Mouse (Mus musculus): Measurements from ENCODE around the gene Sh3glb1. TPM values are rescaled to one million over a fixed set of nuclear protein-coding genes. Genes with fewer than 3 reads are reported as not detected.

The Sh3glb1 gene
- total and polyA plus RNA-seq, 3 experiments = 52.0 to 189 (median 112) TPM

DNA sequence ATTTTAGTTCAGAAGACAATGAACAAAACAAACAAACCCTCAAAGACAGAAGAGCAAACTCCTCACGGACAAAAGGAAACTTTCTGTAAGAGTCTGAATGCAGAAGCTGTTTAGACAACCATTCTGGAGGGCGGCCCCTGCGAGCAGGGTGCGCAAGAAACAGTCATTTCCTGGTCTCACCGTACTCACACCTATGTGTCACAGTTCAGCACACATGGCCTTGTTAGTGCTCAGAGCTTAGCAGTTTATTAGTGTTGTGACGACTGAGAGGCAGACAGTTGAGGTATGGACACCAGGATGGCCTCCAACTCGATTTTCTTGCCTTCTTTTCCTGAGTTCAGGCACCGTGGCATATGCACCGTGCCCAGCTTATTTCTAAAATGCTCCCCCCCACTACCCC is 4.2 kb downstream of the Sh3glb1 start:
- H3K9ac ChIP-seq (ENCODE audit: insufficient read depth, low read depth) = no peak overlapping the region
- no peaks in the 10 kb centered on the region for H3K27me3 ChIP-seq (replicated peaks)
- DNase-seq (ENCODE audit: extremely low read depth) = peak; percentile 47
- in situ Hi-C loops (cut with MboI; ENCODE audit: low pct_ligation_motif_present, low pct_unique_long_range_greater_than_20kb, low sequenced_read_pairs) = loop anchor here (10.0 kb wide), 1 partner anchor 251 kb away; no protein-coding TSS in a partner anchor
- peaks cover 56% of the 10 kb centered on the region for H3K79me2 ChIP-seq (replicated peaks; ENCODE audit: control insufficient read depth, extremely low read depth, insufficient read depth, poor library complexity, severe bottlenecking)
- H3K27ac ChIP-seq (ENCODE audit: insufficient read depth, low read depth) = no peak overlapping the region
- no peak for TF ChIP-seq CTCF (conservative IDR thresholded peaks at IDR 0.05 in 1 of 2, IDR thresholded peaks at IDR 0.05 in 1 of 2; ENCODE audit: low read depth in 2 of 2, low read length in 2 of 2)
- TF ChIP-seq MAFK (IDR thresholded peaks at IDR 0.05; ENCODE audit: insufficient replicate concordance, low read length) = no peak
- 0 out of 2 replicates have a peak, but pooled peaks have one; percentile 25 for TF ChIP-seq ELF1 (IDR thresholded peaks at IDR 0.05; ENCODE audit: low read depth, low read length)
- no peak for TF ChIP-seq ETS1 (conservative IDR thresholded peaks at IDR 0.05; ENCODE audit: low read depth, low read length)
- dilution Hi-C loops (cut with MboI; ENCODE audit: extremely low pct_ligation_motif_present, extremely low pct_unique_long_range_greater_than_20kb, low sequenced_read_pairs) = no loop called here
- H3K4me3 ChIP-seq (replicated peaks in 1 of 3; ENCODE audit: low read depth in 2 of 3, low read length in 2 of 3, poor library complexity in 1 of 3) = no peak overlapping the region
- H3K4me2 ChIP-seq (ENCODE audit: insufficient read depth, low read depth, poor library complexity, severe bottlenecking) = no peak overlapping the region
- H3K4me1 ChIP-seq (ENCODE audit: control insufficient read depth in 1 of 2, insufficient read depth in 2 of 2) = peaks cover 13 to 44% of the 10 kb centered on the region in 2 experiments
- H3K9me3 ChIP-seq (replicated peaks; ENCODE audit: low read length) = no peaks in the 10 kb centered on the region
- peaks cover 20 to 53% of the 10 kb centered on the region in 2 experiments for H3K36me3 ChIP-seq (replicated peaks in 1 of 2; ENCODE audit: control insufficient read depth in 1 of 2, insufficient read depth in 1 of 2, low read length in 1 of 2)

DNA sequence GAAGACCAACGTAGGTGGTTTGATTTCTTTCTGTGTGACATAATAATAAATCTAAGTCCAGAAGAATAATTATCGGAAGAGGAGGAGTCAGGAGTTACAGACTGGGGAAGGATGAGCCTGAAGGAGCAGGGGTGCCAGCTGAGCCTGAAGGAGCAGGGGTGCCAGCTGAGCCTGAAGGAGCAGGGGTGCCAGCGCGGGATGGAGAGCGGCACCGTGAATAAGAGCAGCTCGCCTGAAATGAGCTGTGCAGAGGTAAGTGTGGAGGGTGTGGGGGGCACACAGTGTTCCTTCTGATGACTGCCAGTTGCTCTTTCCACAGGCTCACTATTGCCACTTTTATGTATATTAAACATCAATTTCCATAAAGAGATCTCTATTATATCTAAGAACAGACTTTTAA is 5.1 kb downstream of the Sh3glb1 start:
- Histone ChIP-seq H3K4me3 (replicated peaks in 1 of 3; ENCODE audit: low read depth in 2 of 3, low read length in 2 of 3, poor library complexity in 1 of 3) (no peak overlapping the region), H3K9ac (ENCODE audit: insufficient read depth, low read depth) (no peak overlapping the region), H3K27me3 (replicated peaks) (no peaks in the 10 kb centered on the region), H3K27ac (ENCODE audit: insufficient read depth, low read depth) (no peak overlapping the region), H3K79me2 (replicated peaks; ENCODE audit: control insufficient read depth, extremely low read depth, insufficient read depth, poor library complexity, severe bottlenecking) (peaks cover 56% of the 10 kb centered on the region), H3K4me1 (ENCODE audit: control insufficient read depth in 1 of 2, insufficient read depth in 2 of 2) (peaks cover 11 to 39% of the 10 kb centered on the region in 2 experiments), H3K9me3 (replicated peaks; ENCODE audit: low read length) (no peaks in the 10 kb centered on the region), H3K36me3 (replicated peaks in 1 of 2; ENCODE audit: control insufficient read depth in 1 of 2, insufficient read depth in 1 of 2, low read length in 1 of 2) (peaks cover 21 to 58% of the 10 kb centered on the region in 2 experiments), H3K4me2 (ENCODE audit: insufficient read depth, low read depth, poor library complexity, severe bottlenecking) (no peak overlapping the region)
- in situ Hi-C loops (cut with MboI; ENCODE audit: low pct_ligation_motif_present, low pct_unique_long_range_greater_than_20kb, low sequenced_read_pairs) = loop anchor here (10.0 kb wide), 1 partner anchor 250 kb away; no protein-coding TSS in a partner anchor
- no peak for TF ChIP-seq MAFK (IDR thresholded peaks at IDR 0.05; ENCODE audit: insufficient replicate concordance, low read length)
- no peak for TF ChIP-seq IRF4 (IDR thresholded peaks at IDR 0.05; ENCODE audit: low read depth, low read length)
- TF ChIP-seq HCFC1 (IDR thresholded peaks at IDR 0.05; ENCODE audit: low read depth, low read length) = no peak
- no peak for TF ChIP-seq RCOR1 (conservative IDR thresholded peaks at IDR 0.05; ENCODE audit: low read depth, low read length)
- TF ChIP-seq MXI1 (IDR thresholded peaks at IDR 0.05; ENCODE audit: low read depth, low read length) = no peak
- TF ChIP-seq GABPA (IDR thresholded peaks at IDR 0.05; ENCODE audit: insufficient replicate concordance, low read depth, low read length) = no peak
- no peak for TF ChIP-seq SMC3 (IDR thresholded peaks at IDR 0.05; ENCODE audit: low read depth, low read length)
- no peak for TF ChIP-seq USF1 (IDR thresholded peaks at IDR 0.05; ENCODE audit: low read depth, low read length)
- TF ChIP-seq ZMIZ1 (IDR thresholded peaks at IDR 0.05; ENCODE audit: low read depth, low read length) = no peak
- no peak for TF ChIP-seq TCF12 (IDR thresholded peaks at IDR 0.05; ENCODE audit: low read depth, low read length)
- TF ChIP-seq ZKSCAN1 (IDR thresholded peaks at IDR 0.05; ENCODE audit: borderline replicate concordance, low read depth, low read length) = no peak
- TF ChIP-seq USF2 (conservative IDR thresholded peaks at IDR 0.05; ENCODE audit: low read depth, low read length) = no peak
- TF ChIP-seq CHD1 (IDR thresholded peaks at IDR 0.05; ENCODE audit: low read depth, low read length) = no peak
- no peak for TF ChIP-seq MEF2A (IDR thresholded peaks at IDR 0.05; ENCODE audit: borderline replicate concordance, low read depth, low read length)
- no peak for TF ChIP-seq CTCF (conservative IDR thresholded peaks at IDR 0.05 in 1 of 2, IDR thresholded peaks at IDR 0.05 in 1 of 2; ENCODE audit: low read depth in 2 of 2, low read length in 2 of 2)
- no peak for TF ChIP-seq BHLHE40 (IDR thresholded peaks at IDR 0.05; ENCODE audit: low read depth, low read length)
- no peak for TF ChIP-seq ZC3H11A (IDR thresholded peaks at IDR 0.05; ENCODE audit: low read depth, low read length)
- TF ChIP-seq MAZ (IDR thresholded peaks at IDR 0.05; ENCODE audit: low read depth, low read length) = no peak
- no peak for TF ChIP-seq CHD2 (IDR thresholded peaks at IDR 0.05; ENCODE audit: low read length)
- dilution Hi-C loops (cut with MboI; ENCODE audit: extremely low pct_ligation_motif_present, extremely low pct_unique_long_range_greater_than_20kb, low sequenced_read_pairs) = no loop called here
- DNase-seq (ENCODE audit: extremely low read depth) = no peak

Measured in CH12.LX (cell line).